Mouse (Mus musculus) kidney, adult 2 months (tissue): ENCODE measurements around the gene Ccdc77. TPM values are rescaled to one million over a fixed set of nuclear protein-coding genes. Genes with fewer than 3 reads are reported as not detected.
"Not testable (repeated sequence)": the region's sequence is repeated elsewhere in the genome, so short reads cannot be mapped to it uniquely, and the experiment has no call there.

Experiments used
- DNase-seq: peaks from one replicate; pipeline ENCODE4 v3.0.0; 2021
- H3K27ac ChIP-seq: fragments of 200-500 bp; 2 replicates; pipeline ENCODE4 v1.5.1; 2012; ENCODE audit warnings: low read depth, low read length, control low read depth, inconsistent platforms; ENCODE audit not compliant: insufficient read depth
- H3K27me3 ChIP-seq: fragments of 200-500 bp; replicated peaks from 2 replicates; pipeline ENCODE4 v1.6.1; 2012; ENCODE audit warnings: mild to moderate bottlenecking, moderate library complexity, low read length, inconsistent platforms; ENCODE audit not compliant: control insufficient read depth, insufficient read depth
- H3K36me3 ChIP-seq: fragments of 200-500 bp; 2 replicates; pipeline ENCODE4 v1.6.1; 2012; ENCODE audit warnings: mild to moderate bottlenecking, moderate library complexity, low read length, inconsistent platforms; ENCODE audit not compliant: control insufficient read depth, insufficient read depth
- H3K4me1 ChIP-seq: fragments of 200-500 bp; 2 replicates; pipeline ENCODE4 v1.6.1; 2011; ENCODE audit warnings: low read length; ENCODE audit not compliant: control insufficient read depth, insufficient read depth
- H3K4me3 ChIP-seq: fragments of 200-500 bp; 2 replicates; pipeline ENCODE4 v1.5.1; 2011; ENCODE audit warnings: mild to moderate bottlenecking, low read depth, low read length, control low read depth; ENCODE audit not compliant: insufficient read depth
- CTCF ChIP-seq: fragments of 200-500 bp; conservative IDR thresholded peaks from 2 replicates; pipeline ENCODE4 v1.5.1; 2011; ENCODE audit warnings: low read depth, mild to moderate bottlenecking, control low read depth, low read length, moderate library complexity, mixed read lengths; ENCODE audit not compliant: insufficient read depth, insufficient read length
- POLR2A ChIP-seq: fragments of 200-500 bp; IDR thresholded peaks from one replicate; pipeline ENCODE4 v1.6.1; 2011; ENCODE audit warnings: low read depth, low read length, control low read depth
- WGBS: fragments of 180-500 bp; shearing (Covaris S2); methylation state at CpG from one replicate; pipeline ENCODE4 v1.1.7; 2018; 5-methylcytosine and 5-hydroxymethylcytosine counted together
- polyA plus RNA-seq: library from polyadenylated mRNA; depleted of rRNA; stranded (reverse); fragments of >200 nt; gene quantifications from 2 replicates; pipeline ENCODE4 v1.2.3, GENCODE M21; 2012

Ccdc77 gene
- polyA plus RNA-seq, 1 experiment: 3.1 TPM

DNA sequence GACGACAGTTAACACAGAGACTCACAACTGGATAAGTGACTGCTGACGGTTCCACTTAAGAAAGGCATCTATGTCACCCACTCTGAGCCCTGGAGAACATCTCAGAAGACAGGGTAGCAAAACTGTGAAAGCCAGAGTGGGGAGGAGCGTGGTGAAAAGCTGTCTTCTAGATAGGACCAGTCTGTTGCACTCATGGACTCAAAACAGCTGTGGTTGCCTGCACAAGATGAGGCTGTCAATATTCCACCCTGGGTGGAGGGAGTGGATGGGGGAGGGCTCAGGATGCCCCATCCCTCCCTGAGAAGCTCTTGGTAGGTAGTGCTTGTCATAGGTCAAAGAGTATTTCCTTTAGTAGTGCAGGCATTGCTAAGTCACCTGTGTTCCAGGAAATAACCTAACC, 54.4 kb downstream of the Ccdc77 start:
- H3K27me3 ChIP-seq: no peaks in the 10 kb centered on the region
- TF ChIP-seq CTCF: no peak
- TF ChIP-seq POLR2A: no peak
- H3K36me3 ChIP-seq: no peaks in the 10 kb centered on the region
- 0 out of 2 replicates have a peak overlapping the region, but pooled peaks have one; percentile 29 for H3K27ac ChIP-seq
- no peaks in the 10 kb centered on the region; the same call in 1 of the 2 replicates for H3K4me1 ChIP-seq
- no peak overlapping the region for H3K4me3 ChIP-seq
- peak; percentile 53 for DNase-seq
- WGBS: 54% methylated on average over 3 of the region's 3 CpGs

DNA sequence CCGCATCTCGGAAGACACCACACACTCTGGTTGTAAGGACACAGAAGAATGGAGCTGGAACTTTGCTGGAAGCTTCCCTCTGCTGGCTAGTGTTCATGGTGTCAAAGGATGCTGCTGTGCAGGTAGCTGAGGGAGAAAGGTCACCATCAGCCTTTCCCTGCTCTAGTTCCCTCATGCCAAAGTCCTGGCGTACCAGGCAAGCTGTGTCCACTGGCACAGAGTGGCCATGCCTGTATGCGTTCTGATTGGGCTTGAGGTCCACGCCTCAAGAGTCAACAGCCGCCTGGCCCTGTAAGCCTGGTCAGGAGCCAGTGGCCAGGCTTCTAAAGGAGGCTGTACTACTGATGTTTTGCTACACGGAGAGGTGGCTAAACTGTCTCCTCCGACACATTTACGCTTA, 54.8 kb downstream of the Ccdc77 start:
- no peak overlapping the region for H3K4me3 ChIP-seq
- 47% methylated on average over 9 of the region's 9 CpGs for WGBS
- peak; percentile 19; the same call in 1 of the 2 replicates for TF ChIP-seq CTCF
- no peak for TF ChIP-seq POLR2A
- DNase-seq: peak; percentile 87
- 0 out of 2 replicates have a peak overlapping the region, but pooled peaks have one; percentile 29 for H3K27ac ChIP-seq
- no peaks in the 10 kb centered on the region; the same call in 1 of the 2 replicates for H3K4me1 ChIP-seq
- H3K36me3 ChIP-seq: no peaks in the 10 kb centered on the region
- H3K27me3 ChIP-seq: no peaks in the 10 kb centered on the region

GRCm38 (mm10) chr6:120306859-120307594, 57.1 kb downstream of the Ccdc77 start:
- H3K27me3 ChIP-seq: no peaks in the 10 kb centered on the region
- no peak overlapping the region for H3K27ac ChIP-seq
- H3K4me1 ChIP-seq: no peaks in the 10 kb centered on the region; the same call in 1 of the 2 replicates
- WGBS: 91% methylated on average over 3 of the region's 3 CpGs
- H3K4me3 ChIP-seq: no peak overlapping the region
- H3K36me3 ChIP-seq: no peaks in the 10 kb centered on the region
- DNase-seq: no peak
- TF ChIP-seq CTCF (no peak), POLR2A (no peak)

DNA sequence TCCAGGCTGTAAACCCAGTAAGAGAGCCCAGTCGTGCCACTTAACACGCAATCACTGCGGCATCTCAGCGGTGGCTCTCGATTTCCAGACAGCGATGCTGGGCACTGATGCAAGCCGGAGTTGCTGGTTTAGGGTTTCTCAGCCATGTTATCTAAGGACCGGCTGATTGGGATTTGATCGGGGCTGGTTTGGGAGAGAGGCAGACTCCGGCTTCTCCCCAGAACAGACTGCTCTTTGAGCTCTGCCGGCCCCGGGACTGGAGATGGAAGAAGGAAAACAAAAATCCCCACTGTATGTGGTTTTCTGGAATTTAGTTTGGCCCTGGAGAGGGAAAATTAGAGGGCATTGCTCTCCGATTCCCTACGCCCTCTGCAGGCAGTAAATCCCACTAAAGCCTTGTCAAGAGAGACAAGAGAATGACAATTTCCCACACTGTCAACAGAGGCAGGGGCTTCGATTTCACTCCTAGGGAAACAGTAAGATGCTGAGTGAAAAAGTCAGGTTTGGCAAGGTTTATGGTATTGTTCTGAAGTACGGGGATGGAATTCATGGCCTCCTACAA, 61.3 kb downstream of the Ccdc77 start:
- H3K27ac ChIP-seq: no peak overlapping the region
- peak; percentile 15 for DNase-seq
- H3K36me3 ChIP-seq: no peaks in the 10 kb centered on the region
- H3K27me3 ChIP-seq: no peaks in the 10 kb centered on the region
- 15% methylated on average over 16 of the region's 16 CpGs for WGBS
- TF ChIP-seq POLR2A (no peak), CTCF (peak; percentile 37)
- no peaks in the 10 kb centered on the region for H3K4me1 ChIP-seq
- H3K4me3 ChIP-seq: no peak overlapping the region

GRCm38 (mm10) chr6:120301137-120301536, 63.0 kb downstream of the Ccdc77 start:
- peak; percentile 71 for DNase-seq
- 8% methylated on average over 6 of the region's 6 CpGs for WGBS
- no peak for TF ChIP-seq POLR2A
- peak; percentile 83 for TF ChIP-seq CTCF

GRCm38 (mm10) chr6:120296589-120296988, 67.6 kb downstream of the Ccdc77 start:
- 99% methylated on average over 2 of the region's 2 CpGs for WGBS

More at GRCm38 (mm10) chr6:120301137-120301536, 63.0 kb downstream of the Ccdc77 start:
- no peaks in the 10 kb centered on the region for H3K36me3 ChIP-seq
- no peaks in the 10 kb centered on the region for H3K4me1 ChIP-seq
- H3K4me3 ChIP-seq: no peak overlapping the region
- H3K27me3 ChIP-seq: no peaks in the 10 kb centered on the region
- H3K27ac ChIP-seq: no peak overlapping the region

GRCm38 (mm10) chr6:120294785-120295133, 69.4 kb downstream of the Ccdc77 start:
- H3K27ac ChIP-seq: peak overlapping the region; percentile 12; the same call in 1 of the 2 replicates

More at GRCm38 (mm10) chr6:120296589-120296988, 67.6 kb downstream of the Ccdc77 start:
- H3K4me1 ChIP-seq, H3K27me3 ChIP-seq, H3K4me3 ChIP-seq, DNase-seq, H3K27ac ChIP-seq, H3K36me3 ChIP-seq: not testable (repeated sequence)

More at GRCm38 (mm10) chr6:120294785-120295133, 69.4 kb downstream of the Ccdc77 start:
- peak overlapping the region; percentile 66 for H3K4me3 ChIP-seq
- H3K27me3 ChIP-seq: no peaks in the 10 kb centered on the region
- no peaks in the 10 kb centered on the region for H3K36me3 ChIP-seq
- 0 out of 2 replicates have a peak, but pooled peaks cover 2% of the 10 kb centered on the region for H3K4me1 ChIP-seq
- 2% methylated on average over 16 of the region's 16 CpGs for WGBS
- DNase-seq: peak; percentile 92
- TF ChIP-seq CTCF (no peak), POLR2A (no peak)
